Mouse (Mus musculus): ENCODE measurements at regions not wholly inside any gene's neighbourhood (a gene's known extent, or its start where the extent isn't known, plus 50 kb on each side); places are given as distances from the start of the nearest gene placed in this dataset.
A peak's percentile ranks its signal among the peaks of the same experiment; 100 is the strongest.

- no peak for DNase-seq (ENCODE audit: low spot score)
Measured at GRCm38 (mm10) chr7:40422125-40422524, 476.0 kb upstream of the Vstm2b start.

GRCm38 (mm10) chr7:40429416-40429815 lies 468.7 kb upstream of the Vstm2b start:
- DNase-seq (ENCODE audit: low spot score): no peak

DNA sequence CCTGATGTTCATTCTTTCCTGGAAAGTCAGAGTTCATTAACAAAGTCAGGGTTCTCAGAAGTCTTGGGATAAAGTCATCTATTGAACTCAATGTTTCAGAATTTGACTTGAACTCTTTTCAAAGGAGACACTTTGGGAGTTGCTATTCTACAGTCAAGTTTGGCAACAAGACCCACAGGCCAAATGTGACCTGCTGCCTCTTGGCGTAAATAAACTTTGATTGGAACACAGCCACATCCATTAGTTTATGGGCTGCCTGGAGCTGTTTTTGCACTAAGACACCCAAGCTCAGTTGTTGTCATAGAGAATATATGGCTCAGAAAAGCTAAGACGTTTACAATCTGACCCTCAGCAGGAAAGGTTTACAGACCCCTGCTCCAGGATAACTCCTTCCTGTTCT lies 464.2 kb upstream of the Vstm2b start:
- no peak for DNase-seq (ENCODE audit: low spot score)

DNA sequence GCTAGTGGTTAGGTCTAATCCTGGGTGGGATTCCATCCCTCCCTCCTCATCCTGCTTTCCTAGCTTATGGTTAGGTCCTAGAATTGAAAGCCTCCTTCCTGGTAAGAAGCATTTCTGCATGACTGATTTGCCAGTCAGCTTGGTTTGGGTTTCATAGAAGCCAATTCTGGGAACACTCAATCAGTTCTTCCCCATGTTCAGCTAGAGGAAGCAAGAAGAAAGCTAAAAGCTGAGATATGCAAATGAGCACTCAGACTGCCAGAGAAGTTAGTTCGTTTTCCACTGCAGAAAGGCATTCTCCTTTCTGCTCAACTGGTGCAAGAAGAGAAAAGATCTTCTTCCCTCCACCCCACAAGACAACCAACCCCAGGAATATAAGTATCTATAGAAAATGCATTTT lies 457.0 kb upstream of the Vstm2b start:
- DNase-seq (ENCODE audit: low spot score): no peak

GRCm38 (mm10) chr7:40441786-40442185 lies 456.3 kb upstream of the Vstm2b start:
- DNase-seq (ENCODE audit: low spot score): no peak

- DNase-seq (ENCODE audit: low spot score): no peak
Measured at GRCm38 (mm10) chr7:40466382-40466781, 431.7 kb upstream of the Vstm2b start.

GRCm38 (mm10) chr7:40487256-40487655 lies 410.9 kb upstream of the Vstm2b start:
- DNase-seq (ENCODE audit: low spot score): no peak

DNA sequence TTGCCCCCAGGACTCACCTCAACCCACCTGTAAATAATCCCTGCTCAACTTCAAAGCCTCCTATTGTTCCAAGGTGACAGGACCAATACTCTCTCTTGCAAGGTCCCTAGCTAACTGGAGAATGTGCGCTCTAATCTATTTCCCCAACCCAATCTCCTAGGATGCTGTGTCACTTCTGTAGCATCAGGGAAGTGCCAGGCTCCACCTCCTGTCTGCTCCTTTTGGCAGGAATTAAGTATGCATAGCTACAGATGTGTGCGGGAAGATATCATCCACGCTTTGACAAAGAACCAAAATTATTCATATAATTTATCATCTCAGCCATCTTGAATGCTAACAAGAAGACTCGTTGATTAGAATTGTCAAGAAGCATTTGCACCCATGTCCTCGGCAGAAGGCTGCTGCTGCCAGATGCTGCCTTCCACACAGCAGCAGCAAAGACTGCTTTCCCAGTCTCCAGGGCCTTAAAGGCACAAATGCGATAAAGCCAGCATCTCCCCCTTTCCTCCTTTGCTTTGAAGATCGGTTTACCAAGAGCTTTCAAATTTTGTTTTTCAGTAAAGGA lies 375.3 kb upstream of the Vstm2b start:
- DNase-seq (ENCODE audit: low spot score): no peak

- DNase-seq (ENCODE audit: low spot score): no peak
Measured at GRCm38 (mm10) chr7:40536601-40537000, 361.5 kb upstream of the Vstm2b start.

DNA sequence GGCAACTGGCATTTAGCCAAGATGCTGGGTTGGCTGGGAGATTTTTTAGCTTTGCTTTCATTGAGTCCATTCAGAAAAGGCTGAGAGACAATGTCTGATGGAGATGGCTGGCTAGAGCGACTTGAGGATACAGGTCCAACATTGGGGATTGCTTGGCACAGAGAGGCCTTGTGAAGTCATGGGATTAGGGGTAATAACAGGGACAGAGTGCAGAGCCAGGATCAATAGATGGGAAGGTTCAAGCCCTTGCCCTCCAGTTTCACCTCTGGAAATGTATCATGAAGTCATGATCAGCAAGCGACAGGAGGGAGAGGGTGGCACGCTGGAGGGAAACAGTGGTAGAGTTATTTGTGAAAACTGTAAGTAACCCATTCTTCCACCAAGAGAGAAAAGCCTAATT lies 360.5 kb upstream of the Vstm2b start:
- DNase-seq (ENCODE audit: low spot score): no peak

DNA sequence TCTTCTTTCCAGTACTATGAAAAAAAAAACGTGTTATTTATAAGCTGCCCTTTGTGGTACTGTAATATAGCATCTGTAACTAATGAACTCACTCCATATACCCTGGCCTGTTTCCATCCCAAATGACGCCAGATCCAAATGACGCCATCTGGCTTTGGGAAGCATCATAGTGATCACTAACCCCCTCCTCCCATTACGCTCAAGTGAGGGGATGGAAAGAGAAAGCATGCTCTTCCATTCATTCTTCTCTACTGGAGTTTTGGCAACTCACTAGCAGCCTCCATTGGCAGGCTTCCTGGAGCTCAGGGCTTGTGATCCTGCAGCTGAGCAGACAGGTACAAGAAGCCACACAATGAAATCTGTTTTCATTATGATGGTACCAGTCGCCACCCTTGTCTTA lies 358.3 kb upstream of the Vstm2b start:
- peak; percentile 1 for DNase-seq (ENCODE audit: low spot score)

GRCm38 (mm10) chr7:40541283-40541682 lies 356.8 kb upstream of the Vstm2b start:
- no peak for DNase-seq (ENCODE audit: low spot score)

DNA sequence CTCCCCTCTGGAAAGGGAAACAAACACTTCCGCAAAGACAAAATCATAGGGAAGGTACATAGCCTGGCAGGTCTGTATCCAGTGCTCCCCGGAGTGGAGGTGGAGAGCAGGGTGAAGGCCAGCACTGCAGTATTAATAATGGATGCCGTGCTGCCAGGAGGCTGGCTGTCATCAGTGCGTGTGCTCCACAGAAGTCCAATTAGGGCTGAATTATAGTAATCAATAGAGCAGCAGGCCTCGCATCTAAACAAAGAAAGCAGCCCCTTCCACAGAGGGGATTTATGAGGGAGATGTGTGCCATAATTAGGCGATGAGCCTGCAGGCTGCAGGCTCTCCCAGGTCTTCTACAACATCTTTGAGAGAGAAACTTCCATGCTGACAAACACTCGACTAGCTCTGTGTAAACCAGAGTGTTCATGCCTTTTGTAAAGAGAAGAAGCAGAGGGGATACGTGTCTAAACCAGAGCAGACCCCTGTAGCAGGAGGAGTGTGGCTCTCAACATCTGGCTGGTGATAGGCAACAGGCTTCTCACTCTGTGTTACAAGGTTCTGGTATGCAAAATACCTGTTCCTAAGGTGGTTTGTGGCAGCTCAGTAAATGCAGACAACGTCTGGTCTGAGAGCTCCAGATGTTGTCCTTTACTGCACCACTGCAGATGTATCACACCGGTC lies 334.5 kb upstream of the Vstm2b start:
- DNase-seq (ENCODE audit: low spot score): no peak

- DNase-seq (ENCODE audit: low spot score): no peak
Measured at GRCm38 (mm10) chr7:40575971-40576370, 322.2 kb upstream of the Vstm2b start.

DNA sequence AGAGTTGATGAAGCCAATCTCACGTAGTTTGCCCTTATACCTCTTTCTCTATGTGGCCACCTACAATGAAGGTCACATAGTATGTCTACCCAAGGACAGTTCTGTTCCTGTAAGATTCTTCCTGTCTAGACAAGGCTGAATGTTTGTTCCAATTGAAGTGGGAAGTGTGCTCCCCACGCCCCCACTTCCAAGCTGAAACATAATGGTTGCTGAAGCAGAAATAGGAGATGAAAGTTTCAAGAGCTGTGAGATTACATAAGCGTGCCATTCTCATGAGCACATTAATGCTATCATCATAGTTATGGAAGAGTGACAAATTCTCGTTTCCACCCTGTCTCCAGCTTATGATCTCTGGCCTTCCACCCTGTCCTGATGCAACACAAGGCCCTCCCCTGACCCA lies 320.8 kb upstream of the Vstm2b start:
- no peak for DNase-seq (ENCODE audit: low spot score)

GRCm38 (mm10) chr7:40620761-40621160 lies 277.4 kb upstream of the Vstm2b start:
- DNase-seq (ENCODE audit: low spot score): no peak

DNA sequence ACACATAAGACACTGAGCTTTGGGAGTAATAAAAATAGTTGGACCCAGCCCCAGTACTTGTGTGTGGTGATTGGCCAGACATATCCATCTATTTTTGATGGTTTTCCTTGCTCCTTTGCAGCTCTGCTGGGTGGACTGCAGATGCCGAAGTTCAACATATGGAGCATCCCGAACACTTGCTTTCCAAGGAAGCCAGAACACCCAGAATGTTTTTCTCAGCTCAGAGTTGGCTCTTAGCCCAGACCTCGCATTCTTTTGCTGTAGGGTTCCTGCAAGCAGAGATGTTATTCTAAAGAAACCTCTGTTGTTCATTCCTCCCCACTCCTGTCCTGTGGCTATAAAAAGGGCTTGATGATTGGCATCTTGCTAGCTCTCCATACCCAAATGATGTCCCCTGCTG lies 275.3 kb upstream of the Vstm2b start:
- peak; percentile 42 for DNase-seq (ENCODE audit: low spot score)

DNA sequence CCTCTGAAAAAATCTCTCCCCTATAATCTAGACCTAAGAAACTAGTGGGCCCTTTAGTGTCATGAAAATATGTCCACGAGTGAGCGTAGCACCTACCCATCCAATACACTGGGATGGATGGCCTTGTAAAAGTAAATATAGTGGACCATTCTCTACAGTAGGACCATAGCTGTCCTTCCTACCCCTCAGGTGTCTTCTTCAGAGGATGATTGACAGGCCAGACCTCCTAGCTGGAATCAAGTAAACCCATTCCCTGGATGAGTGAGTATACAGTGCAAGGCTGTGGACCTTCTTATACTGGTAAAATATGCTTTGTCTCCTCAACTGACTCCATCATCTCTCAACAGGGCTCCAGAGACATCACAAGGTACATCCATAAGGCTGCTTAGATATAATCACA lies 274.8 kb upstream of the Vstm2b start:
- DNase-seq (ENCODE audit: low spot score): no peak

DNA sequence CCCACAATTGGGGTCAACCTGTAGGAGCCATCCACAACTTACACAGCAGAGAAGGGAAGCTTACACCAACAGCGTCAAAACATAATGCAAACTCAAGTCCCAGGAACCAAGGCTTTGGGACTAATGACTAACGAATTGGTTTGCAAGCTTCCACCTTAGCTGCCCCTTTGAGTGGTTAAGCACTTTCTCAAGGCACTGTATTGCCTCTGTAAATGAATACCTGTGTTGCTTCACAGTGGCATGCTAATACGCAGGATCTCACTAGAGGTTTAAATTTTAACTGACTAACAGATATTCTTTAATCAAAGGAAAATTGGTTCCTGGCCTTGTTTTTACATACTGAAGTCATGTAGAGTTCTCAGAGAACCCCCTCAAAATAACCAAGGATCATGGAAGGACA lies 261.8 kb upstream of the Vstm2b start:
- DNase-seq (ENCODE audit: low spot score): no peak

DNA sequence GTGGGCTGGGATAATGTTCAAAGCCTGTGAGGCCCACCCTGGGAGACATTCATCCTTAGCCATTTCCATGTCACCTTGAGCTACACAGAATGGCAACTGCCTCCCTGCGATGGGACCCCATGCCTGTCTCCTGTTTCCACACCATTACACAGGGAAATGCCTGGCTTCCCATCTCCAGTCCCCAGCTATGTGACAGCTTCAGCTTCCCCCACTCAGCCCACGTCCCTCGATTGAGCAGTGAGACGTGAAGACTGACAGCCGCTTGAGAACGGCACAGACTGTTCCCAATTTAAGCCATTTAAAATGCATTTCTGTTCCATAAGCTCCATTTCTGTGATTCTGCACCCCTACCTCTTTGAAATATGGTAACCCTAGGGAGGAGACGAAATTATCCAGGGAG lies 243.1 kb upstream of the Vstm2b start:
- peak; percentile 29 for DNase-seq (ENCODE audit: low spot score)

GRCm38 (mm10) chr7:40655391-40655790 lies 242.7 kb upstream of the Vstm2b start:
- no peak for DNase-seq (ENCODE audit: low spot score)

- no peak for DNase-seq (ENCODE audit: low spot score)
Measured at GRCm38 (mm10) chr7:40659662-40660061, 238.5 kb upstream of the Vstm2b start.

GRCm38 (mm10) chr7:40663781-40664180 lies 234.3 kb upstream of the Vstm2b start:
- no peak for DNase-seq (ENCODE audit: low spot score)

DNA sequence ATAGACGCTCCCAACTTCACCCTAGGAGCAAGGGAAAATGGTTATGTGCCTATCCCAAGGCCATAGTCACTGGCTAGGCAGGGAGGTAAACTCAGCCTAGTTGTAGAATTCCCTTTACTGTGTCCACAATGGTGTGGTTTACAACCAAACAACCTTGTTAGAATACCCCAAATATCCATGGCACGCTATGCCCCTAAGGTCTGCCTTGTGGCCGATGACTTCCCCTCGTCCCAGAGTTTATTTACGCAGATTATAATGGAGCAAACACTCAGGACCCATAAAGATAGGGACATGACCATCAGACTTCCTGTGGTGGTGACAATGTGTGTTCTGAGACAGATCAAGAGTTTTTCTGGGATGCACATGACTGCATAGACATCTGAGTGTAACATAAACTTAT lies 231.5 kb upstream of the Vstm2b start:
- no peak for DNase-seq (ENCODE audit: low spot score)

Measured in layer of hippocampus, adult 9-10 months (tissue).